Mouse (Mus musculus): ENCODE data around the gene Lmbr1. TPM values are rescaled to one million over a fixed set of nuclear protein-coding genes. Genes with fewer than 3 reads are reported as not detected.

The Lmbr1 gene
- polyA plus RNA-seq, 1 experiment from 2014 or later, result 10.8 TPM

Small RNAs within 50 kb of the gene (microRNA-seq; reads per million reads assigned to microRNA genes)
- gene Gm23801 (ENCODE audit: borderline number of aligned reads), result not detected

Other genes with a start within 250 kb of the Lmbr1 start
- 5.7 and 6.6 TPM in 2 replicates for gene Rnf32, start 182.4 kb downstream of the Lmbr1 start, polyA plus RNA-seq (2014; fragmentation: Nextera tagmentation; extraction: Ambion mirVana)
- gene Nom1, start 56.3 kb upstream of the Lmbr1 start, polyA plus RNA-seq (2014; fragmentation: Nextera tagmentation; extraction: Ambion mirVana), result 24.2 and 25.3 TPM in 2 replicates
- gene Mnx1, start 100.1 kb upstream of the Lmbr1 start, polyA plus RNA-seq (2014; fragmentation: Nextera tagmentation; extraction: Ambion mirVana), result not detected in 2 replicates
- gene Ube3c, start 190.9 kb upstream of the Lmbr1 start, polyA plus RNA-seq (2014; fragmentation: Nextera tagmentation; extraction: Ambion mirVana), result 33.1 and 36.4 TPM in 2 replicates

All from embryonic facial prominence, embryonic 11.5 days (tissue).